Mouse (Mus musculus): ENCODE data around the gene Ebp. TPM values are rescaled to one million over a fixed set of nuclear protein-coding genes. Genes with fewer than 3 reads are reported as not detected.
A peak's percentile ranks its signal among the peaks of the same experiment; 100 is the strongest.

Gene Ebp
- 10 to 100 TPM; 28.5 to 32.5 TPM for total RNA-seq (2021)
- long read RNA-seq, experiment 1, transcript Ebp-201 (5 exons, 1,743 nt) = major isoform, 11 of 12 reads
- long read RNA-seq, experiment 1, partial matches to known transcripts = 0 of 12 reads
- long read RNA-seq, experiment 1, other reads (novel, unspliced or antisense) = 1 of 12 reads
- long read RNA-seq, experiment 2, transcript Ebp-201 (5 exons, 1,743 nt) = major isoform, 16 of 18 reads
- long read RNA-seq, experiment 2, partial matches to known transcripts = 2 of 18 reads
- long read RNA-seq, experiment 2, other reads (novel, unspliced or antisense) = 0 of 18 reads

DNA sequence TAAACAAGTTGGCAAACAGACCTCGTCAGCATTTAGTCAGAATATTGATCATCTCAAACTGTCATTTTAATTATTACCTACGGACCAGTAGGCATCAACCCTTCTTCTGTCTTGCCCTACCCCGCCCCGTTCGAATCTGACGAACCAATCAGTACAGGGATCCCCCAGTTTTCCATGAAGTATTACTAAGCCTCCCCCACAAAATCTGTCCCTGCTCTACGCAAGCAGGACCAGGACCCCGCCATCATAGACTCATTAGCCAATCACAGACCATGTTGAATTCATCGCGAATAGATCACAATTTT, at the start of gene Ebp:
Gene Ebp (minus strand): TSS at position 94 of the 305 bp plus-strand sequence.
- TF ChIP-seq CTCF (conservative IDR thresholded peaks at IDR 0.05) = no peak

GRCm38 (mm10) chrX:8238804-8239395, 45.6 kb upstream of the Ebp start:
- no peak for TF ChIP-seq CTCF (conservative IDR thresholded peaks at IDR 0.05)
- DNase-seq (ENCODE audit: low spot score in 2 of 2) = no peak
- no peak overlapping the region for H3K4me3 ChIP-seq
- no peak overlapping the region for H3K27ac ChIP-seq

More for the DNA sequence above, at the start of gene Ebp:
- Histone ChIP-seq H3K27ac (peak within 1 kb of the TSS; percentile 92), H3K4me3 (peak within 1 kb of the TSS; percentile 75)
- DNase-seq (ENCODE audit: low spot score in 2 of 2) = peak; percentile 64 to 78

DNA sequence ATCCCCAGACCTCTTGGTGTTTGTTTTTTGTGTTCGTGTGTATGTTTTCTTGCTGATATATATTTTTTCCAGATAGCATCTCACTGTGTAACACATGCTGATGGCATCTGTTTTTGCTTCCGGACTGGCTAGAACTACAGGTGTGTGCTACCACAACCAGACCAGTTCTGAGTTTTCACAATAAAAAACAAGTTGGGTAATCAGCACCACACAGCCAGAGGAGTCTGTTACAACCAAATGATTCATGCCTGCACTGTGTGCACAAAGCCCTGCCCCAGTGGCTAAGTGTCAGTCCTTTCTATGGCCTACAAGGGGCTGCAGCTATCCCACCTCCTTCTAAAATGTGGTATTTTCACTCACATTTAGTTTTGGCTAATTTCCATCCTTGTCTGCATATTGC, 43.4 kb upstream of the Ebp start:
- H3K4me3 ChIP-seq = no peak overlapping the region
- TF ChIP-seq CTCF (conservative IDR thresholded peaks at IDR 0.05) = no peak
- DNase-seq (ENCODE audit: low spot score in 2 of 2) = no peak
- no peak overlapping the region for H3K27ac ChIP-seq

DNA sequence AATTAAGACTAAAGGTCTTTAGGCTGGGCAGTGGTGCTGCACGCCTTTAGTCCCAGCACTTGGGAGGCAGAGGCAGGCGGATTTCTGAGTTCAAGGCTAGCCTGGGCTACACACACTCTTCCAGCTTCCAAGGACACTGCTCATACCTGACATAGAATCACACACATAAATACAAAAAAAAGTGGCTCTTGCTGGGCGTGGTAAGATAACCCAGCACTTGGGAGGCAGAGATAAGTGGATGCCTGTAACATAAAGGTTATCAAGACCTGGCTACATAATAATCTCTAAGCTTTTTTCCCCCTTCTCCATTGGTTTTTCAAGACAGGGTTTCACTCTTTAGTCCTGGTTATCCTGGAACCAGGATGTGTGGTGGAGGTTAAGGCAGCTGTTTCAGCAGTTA, 40.3 kb upstream of the Ebp start:
- no peak for TF ChIP-seq CTCF (conservative IDR thresholded peaks at IDR 0.05)
- no peak overlapping the region for H3K27ac ChIP-seq
- no peak for DNase-seq (ENCODE audit: low spot score in 2 of 2)

DNA sequence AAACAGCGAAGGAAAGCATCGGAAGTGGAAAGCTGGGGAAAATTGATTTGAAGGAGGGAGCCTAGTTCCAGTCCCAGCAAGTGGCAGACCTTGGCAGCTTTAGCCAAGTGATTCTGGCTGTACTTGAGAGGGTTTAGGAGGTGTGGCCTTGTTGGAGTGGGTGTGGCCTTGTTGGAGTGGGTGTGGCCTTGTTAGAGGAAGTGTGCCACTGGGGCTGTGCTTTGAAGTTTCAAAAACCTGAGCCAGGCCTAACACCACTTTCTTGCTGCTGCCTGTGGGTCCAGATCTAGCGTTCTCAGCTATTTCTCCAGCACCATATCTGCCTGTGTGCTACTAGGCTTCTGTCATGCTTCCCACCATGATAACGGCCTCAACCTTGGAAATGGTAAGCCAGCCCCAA, 37.0 kb upstream of the Ebp start:
- no peak for TF ChIP-seq CTCF (conservative IDR thresholded peaks at IDR 0.05)
- DNase-seq (ENCODE audit: low spot score in 2 of 2) = no peak
- Histone ChIP-seq H3K4me3 (no peak overlapping the region), H3K27ac (no peak overlapping the region)

More for the DNA sequence above, 40.3 kb upstream of the Ebp start:
- no peak overlapping the region for H3K4me3 ChIP-seq

DNA sequence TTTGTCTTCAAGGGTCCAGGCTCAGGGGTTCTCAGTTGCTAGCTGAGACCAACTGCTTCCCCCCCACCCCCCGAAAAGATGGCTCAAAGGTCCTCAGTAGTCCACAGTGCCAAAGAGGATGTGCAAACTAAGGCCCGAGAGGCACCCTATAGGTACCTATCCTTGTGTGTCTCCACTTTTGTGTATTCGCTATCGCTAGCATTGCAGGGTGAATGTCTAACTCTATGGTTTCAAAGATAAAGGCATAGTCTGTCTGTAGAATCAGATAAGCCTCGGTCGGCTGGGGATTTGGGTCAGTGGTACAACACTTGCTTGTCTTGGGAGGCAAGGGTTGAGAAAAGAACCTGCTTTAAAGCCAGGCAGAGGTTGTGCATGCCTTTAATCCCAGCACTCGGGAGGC, 30.2 kb upstream of the Ebp start:
- TF ChIP-seq CTCF (conservative IDR thresholded peaks at IDR 0.05) = no peak
- peak overlapping the region; percentile 87 for H3K27ac ChIP-seq
- no peak for DNase-seq (ENCODE audit: low spot score in 2 of 2)
- no peak overlapping the region for H3K4me3 ChIP-seq

GRCm38 (mm10) chrX:8222678-8223421, 29.5 kb upstream of the Ebp start:
- peak in 1 of 2 experiments; percentile 10 for DNase-seq (ENCODE audit: low spot score in 2 of 2)
- Histone ChIP-seq H3K27ac (peak overlapping the region; percentile 87), H3K4me3 (no peak overlapping the region)

GRCm38 (mm10) chrX:8222296-8222677, 29.0 kb upstream of the Ebp start:
- TF ChIP-seq CTCF (conservative IDR thresholded peaks at IDR 0.05) = no peak
- Histone ChIP-seq H3K4me3 (no peak overlapping the region), H3K27ac (peak overlapping the region; percentile 87)
- DNase-seq (ENCODE audit: low spot score in 2 of 2) = peak; percentile 61 to 68

More at GRCm38 (mm10) chrX:8222678-8223421, 29.5 kb upstream of the Ebp start:
- no peak for TF ChIP-seq CTCF (conservative IDR thresholded peaks at IDR 0.05)

GRCm38 (mm10) chrX:8219651-8220050, 26.3 kb upstream of the Ebp start:
- no peak for TF ChIP-seq CTCF (conservative IDR thresholded peaks at IDR 0.05)
- no peak overlapping the region for H3K4me3 ChIP-seq
- H3K27ac ChIP-seq = no peak overlapping the region
- DNase-seq (ENCODE audit: low spot score in 2 of 2) = no peak

DNA sequence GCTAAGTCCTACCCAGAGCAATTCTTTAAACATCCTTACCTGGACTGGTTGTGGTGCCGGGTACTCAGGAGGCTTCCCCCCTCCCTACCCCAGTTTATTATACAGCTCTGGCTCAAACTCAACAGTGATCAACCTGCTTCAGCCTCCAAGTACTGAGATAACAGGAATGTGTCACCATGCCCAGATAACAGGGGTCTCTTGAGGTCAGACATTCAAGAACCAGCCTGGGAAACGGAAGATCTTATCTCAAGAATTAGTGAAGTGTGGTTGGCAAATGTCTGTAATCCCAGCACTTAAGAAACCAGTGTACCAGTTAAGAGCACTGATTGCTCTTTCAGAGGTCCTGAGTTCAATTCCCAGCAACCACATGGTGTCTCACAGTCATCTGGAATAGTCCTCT, 24.8 kb upstream of the Ebp start:
- TF ChIP-seq CTCF (conservative IDR thresholded peaks at IDR 0.05) = no peak
- no peak for DNase-seq (ENCODE audit: low spot score in 2 of 2)
- Histone ChIP-seq H3K27ac (peak overlapping the region; percentile 77), H3K4me3 (no peak overlapping the region)

DNA sequence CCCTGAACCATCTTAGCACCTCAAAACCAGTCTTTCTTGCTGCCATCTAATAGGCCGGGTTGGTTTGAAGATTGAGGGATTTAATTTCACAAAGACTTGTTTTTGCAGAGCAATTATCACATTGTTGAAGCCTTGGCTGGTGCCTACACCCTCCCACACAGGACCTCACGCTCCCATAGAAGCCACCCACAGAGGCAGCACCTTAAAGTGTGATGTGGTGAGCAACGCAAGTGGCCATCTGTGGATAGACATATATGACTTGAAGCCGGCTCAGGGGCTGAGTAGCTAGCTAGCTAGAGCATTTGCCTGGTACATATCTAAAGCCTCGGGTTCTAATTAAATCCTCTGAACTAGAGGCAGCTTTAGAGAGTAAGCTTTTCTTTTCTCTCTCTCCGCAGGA, 24.1 kb upstream of the Ebp start:
- Histone ChIP-seq H3K27ac (peak overlapping the region; percentile 77), H3K4me3 (no peak overlapping the region)
- no peak for TF ChIP-seq CTCF (conservative IDR thresholded peaks at IDR 0.05)
- DNase-seq (ENCODE audit: low spot score in 2 of 2) = peak in 1 of 2 experiments; percentile 37

DNA sequence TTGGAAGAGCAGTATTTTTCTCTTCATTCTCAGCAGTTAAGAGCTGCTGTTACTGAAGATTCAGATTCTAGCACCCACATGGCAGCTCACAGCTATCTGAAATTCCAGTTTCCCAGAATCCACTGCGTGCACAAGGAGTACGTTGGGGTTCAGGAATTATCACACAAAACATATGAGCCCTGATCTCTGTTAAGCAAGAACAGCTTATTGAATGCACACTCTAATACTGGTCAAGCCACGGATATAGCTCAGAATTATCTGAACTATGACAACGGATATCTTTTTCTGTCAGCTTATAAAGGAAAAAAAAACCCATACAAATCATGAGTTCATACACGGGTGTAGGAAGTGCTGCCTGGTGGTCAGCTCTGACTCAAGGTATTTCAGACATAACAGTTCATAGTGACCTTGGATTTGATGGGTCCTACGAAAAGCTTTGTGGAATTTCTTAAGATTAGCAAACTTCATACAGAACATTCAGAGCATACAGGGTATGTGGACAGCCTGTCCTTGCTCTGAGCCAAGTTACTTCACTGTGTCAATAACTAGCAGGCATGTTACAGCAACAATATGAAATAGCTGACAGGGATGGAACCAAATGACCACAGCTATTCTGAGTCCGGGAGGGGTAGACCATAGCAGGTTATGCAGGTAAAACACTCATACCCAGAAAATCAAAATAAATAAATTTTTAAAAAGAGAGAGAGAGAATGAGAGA, 18.3 kb upstream of the Ebp start:
- no peak for DNase-seq (ENCODE audit: low spot score in 2 of 2)
- TF ChIP-seq CTCF (conservative IDR thresholded peaks at IDR 0.05) = no peak
- Histone ChIP-seq H3K27ac (no peak overlapping the region), H3K4me3 (no peak overlapping the region)

DNA sequence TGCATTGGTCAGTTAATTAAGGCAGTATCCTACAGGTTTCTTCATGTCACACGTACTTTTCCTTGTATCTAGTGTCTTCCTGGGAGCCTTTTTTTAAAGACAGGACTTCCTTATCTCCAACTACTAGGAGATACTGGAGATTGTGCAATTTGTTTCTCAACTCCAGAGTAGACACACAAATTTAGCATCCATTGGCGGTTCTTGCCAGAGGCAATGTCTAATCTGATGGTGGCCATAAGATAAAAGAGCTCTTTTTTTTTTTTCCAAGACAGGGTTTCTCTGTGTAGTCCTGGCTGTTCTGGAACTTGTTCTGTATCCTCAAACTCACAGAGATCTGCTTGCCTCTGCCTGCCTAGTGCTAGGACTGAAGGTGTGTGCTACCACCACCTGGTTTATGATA, 16.4 kb upstream of the Ebp start:
- Histone ChIP-seq H3K4me3 (no peak overlapping the region), H3K27ac (no peak overlapping the region)
- no peak for DNase-seq (ENCODE audit: low spot score in 2 of 2)
- TF ChIP-seq CTCF (conservative IDR thresholded peaks at IDR 0.05) = no peak

Data from layer of hippocampus, adult 2 months (tissue).